Mouse (Mus musculus) CD4-positive, CD25-positive, alpha-beta regulatory T cell, adult 2 months (primary cell): ENCODE data around the gene Rbbp6.

Experiments used
- DNase-seq: peaks from one replicate; pipeline ENCODE4 v3.0.0-alpha.2; 2012; ENCODE audit warnings: low read depth, low spot score

Rbbp6 gene

DNA sequence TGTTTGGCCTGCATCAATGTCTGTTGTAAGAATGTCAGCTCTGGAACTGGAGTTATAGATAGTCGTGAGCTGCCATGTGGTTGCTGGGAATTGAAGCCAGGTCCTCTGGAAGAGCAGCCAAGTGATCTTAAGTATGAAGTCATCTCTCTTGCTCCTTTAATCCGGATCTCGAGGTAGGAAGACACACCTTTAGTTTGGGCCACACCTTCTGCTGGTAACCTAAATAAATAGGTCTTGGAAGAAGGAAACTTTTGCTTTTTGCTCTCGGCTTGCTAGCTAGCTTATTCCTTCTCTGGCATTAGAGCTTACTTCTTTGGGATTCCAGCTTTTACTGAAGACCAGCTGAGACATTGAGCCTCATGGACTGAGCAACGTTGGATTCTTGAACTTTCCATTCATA is at the start of gene Rbbp6:
TSS of gene Rbbp6 (plus strand) at position 301 of the 400 bp plus-strand sequence.
- DNase-seq, result no peak

DNA sequence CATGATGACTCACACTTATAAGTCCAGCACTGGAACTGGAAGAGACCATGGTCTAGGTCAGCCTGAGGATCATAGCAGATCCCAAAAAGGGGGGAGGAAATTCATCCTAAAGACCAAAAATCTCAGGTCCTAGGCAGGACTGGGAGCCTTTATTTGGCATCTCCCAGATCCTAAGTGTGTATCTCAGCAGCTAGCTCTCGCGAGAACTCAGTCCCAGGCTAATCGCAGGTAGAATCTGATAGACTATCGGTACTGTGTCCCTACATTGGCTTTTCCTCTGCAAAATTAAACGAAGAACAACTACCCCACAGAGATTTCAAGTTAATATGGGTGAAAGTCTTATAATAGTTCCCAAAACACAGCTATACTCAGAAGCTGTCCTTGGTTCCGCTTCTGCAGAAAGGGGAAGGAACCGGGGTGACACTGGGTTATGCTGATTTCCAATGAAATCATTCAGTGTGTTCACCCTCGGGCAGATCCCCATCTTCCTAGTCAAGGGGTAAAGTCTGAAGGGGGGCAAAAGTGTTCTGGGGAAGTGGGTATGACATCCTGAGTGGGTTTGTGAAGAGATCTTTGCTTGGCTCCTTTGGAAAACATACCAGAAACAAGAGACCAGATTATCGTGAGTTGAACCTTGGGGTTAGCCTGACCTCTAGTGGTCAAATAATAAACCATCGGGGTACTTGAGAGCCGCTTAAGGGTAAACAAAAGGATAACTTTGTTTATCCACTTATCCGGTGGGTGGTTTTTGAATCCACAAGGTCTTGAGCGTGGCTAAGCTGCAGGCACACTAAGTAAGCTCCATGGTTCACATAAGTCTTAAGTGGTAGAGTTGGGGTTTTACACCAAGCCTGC is 45.5 kb upstream of the Rbbp6 start:
- DNase-seq, result peak; percentile 85

DNA sequence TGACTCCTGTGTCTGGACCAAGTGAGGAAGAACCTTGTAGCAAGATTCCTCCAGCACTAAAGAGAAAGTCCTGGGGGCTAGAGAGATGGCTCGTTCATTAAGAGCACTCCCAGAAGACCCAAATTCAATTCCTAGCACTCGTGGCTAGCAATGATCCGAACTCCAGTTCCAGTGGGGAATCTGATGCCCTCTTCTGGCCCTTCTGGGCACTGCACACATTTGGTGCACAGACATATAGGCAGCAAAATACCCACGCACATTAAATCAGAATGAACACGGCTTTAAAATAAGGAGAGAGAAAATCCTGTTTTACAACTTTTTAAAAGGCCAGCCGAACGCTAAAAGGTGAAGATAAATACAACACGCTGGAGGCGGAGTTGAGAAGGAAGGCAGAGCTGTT is 43.9 kb upstream of the Rbbp6 start:
- DNase-seq, result peak; percentile 35

DNA sequence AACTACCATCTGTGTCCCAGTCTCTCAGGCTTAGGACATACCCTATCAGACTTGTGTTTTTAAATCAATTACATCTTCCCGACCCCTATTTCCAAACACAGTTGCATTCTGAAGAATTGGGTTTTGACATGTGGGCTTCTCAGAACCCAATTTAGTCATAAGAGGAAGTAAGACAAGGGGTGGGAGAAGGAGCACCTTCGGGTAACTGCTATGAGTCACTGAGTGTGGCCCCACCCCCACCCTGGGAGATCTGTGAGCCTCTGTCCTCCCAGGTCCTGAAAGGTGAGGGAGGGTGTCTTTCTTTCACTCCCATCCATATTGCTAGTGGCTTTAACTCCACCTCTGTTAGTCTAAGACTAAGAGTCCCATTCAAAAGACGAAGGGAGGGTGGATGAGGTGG is 41.2 kb upstream of the Rbbp6 start:
- DNase-seq, result peak; percentile 57

DNA sequence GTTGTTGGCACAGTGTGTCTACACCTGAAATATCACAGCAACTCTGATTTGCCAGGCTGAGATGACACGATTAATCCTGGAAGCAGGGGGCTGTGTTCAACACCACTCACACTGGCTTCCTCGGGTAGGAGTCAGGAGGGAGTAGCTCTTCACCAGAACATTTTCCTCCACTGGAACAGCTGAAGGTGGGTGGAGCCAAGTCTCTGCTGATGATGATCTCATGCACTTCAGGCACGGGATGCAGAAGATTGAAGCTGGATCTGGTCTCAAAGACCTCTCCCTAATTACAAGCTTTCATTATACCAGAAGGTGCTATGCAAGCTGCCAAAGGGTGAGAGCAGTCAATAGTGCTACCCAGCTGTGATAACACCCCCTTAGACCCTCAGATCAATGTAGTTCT is 35.0 kb upstream of the Rbbp6 start:
- no peak for DNase-seq

DNA sequence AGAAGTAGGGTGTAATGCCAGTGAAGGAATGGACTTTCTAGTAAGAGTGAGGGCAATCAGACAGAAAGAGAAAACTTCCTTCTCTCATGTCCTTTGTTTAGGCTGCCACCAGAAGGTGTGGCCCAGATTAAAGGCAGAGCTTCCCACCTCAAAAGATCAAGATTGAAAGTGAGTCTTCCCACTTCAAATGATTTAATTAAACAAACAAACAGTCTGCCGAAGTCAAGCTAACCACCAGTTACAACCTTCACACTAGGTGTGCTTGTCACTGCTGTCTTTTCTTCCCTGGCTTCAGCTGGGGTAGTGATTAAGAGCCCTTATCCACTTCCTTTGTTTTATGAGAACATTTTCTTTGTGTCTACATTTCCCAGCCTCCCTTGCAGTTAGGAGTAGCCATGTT is 33.3 kb upstream of the Rbbp6 start:
- DNase-seq, result peak; percentile 48

DNA sequence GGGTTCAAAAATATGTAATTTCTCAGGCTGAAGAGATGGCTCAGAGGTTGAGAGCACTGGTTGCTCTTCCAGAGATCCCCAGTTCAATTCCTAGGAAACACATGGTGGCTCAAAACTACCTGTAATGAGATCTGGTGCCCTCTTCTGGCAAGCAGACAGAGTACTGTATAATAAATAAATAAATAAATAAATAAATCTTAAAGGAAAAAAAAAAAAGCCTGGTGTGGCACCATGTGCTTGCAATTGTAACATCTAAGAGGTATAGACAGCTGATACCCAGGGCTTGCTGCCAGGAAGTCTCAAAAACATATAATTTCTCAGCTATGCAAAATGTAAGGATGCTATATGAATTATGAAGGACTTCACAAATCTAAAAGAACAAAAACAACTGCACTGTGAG is 28.9 kb upstream of the Rbbp6 start:
- peak; percentile 59 for DNase-seq

DNA sequence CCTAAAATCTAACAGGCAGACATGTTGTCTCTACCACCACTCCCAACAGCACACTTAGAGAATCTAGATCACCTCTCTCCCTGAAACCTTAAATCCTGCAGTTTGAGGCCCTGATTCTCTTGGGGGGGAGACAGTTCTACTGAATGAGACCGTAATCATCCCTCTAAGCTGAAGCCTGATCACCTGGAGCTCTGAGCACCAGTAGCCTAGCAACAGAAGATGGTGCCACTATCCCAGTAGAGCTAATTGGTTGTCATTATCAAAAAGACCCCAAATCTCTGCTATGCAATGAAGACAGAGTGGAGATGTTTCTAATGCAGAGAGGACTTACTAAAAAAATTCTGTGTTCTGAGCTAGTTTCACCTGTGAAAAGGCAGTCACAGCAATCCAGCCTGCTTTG is 27.3 kb upstream of the Rbbp6 start:
- DNase-seq, result no peak

DNA sequence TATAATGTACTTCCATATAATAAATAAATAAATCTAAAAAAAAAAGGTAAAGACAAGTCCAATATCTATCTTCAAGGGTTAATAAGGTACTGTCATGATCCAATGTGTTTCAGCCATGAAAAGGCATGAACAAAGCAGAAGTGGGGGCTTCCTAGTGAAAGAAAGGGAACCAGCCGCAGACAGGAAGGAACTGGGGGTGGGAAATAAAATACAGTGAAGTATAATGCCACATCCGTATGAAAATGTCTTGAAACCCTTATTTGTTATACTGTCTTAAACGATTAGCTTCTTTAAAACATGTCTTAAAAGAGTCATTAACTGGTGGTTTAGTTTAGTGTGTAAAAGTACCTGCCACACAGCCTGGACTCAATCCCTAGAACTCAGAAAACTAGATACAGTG is 26.3 kb upstream of the Rbbp6 start:
- DNase-seq, result peak; percentile 58

DNA sequence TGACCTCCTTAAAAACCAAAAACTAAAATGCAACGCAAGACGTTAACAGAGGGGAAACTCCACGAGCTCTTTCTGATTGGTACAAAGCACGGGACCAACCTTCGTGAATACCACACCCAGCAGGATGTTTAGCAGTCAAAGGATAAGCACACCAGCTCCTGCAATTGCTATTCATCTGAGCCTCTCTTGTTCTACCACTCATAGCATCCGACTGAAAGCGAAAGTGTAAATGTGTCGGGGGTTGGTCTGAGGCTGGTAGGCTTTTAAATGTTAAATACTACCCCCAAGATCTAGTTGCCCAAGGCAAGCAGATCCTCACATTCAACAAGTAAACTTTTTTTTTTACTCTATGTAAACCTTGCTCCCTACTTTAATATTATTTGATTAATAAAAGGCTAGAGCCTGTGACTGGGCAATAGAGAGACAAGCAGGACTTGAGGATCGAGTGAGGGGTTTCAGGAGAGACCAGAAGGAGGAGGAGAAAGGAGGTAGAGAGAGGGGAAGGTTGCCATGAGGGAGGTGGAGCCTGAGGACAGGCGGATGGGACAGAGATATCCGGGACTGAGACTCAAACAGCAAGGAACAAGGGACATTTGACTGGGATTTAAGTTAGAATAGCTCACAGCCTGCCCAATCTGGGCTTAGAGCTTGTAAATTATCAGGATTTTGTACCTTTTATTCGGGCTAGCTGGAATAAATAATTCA is 25.0 kb upstream of the Rbbp6 start:
- peak; percentile 90 for DNase-seq

DNA sequence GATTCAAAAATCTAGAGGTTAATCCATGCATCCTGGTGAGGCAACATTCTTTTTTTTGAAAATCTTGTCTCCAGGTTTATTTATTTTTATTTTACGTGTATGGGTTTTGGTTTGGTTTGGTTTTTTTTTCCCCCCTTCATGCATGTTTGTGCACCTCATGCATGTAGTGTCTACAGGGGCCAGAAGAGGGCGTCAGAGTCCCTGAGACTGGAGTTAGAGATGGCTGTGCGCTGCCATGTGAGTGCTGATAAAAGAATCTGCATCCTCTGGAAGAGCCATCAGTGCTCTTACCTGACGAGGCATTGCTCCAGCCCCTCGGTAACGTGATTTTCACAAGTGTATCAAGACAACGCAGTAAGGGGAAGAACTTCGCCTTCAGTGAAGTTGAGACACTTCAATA is 23.4 kb upstream of the Rbbp6 start:
- peak; percentile 51 for DNase-seq

DNA sequence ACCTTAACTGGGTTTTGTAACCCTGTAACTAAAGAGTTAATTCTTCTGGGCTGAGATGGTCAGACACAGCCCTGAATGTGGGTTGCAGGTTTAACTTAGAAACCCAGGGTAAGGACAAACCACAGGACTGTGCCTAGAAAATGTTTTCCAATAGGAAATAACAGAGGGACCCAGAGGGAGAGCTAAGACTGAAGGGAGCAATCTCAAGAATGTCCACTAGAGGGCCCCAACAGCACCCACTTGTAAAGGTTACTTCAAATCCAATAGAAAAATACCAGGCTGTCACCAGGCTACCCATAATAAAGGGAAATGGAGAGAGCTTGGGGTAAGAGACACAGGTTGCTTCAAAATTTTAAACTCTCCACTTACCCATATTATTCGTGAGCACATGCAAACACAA is 20.3 kb upstream of the Rbbp6 start:
- peak; percentile 85 for DNase-seq

DNA sequence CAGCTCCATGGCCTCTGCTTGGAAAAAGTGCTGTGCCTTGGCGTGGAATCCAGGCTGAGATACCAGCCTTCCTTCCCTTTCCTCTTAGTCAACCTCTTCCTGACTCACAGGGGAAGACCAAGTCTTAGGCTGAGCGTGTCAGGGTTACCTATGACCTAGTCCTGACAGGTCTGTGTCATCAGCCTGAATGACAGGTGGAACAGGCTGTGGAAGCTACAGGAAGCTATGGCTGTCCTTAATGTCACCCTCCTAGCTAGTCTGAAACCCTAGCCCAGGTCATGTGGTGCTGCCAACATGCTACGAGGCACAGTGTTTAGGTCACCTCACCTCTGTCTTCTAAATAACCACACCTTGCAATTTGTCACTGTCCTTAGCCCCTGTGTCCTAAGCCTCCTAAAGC is 16.2 kb upstream of the Rbbp6 start:
- DNase-seq, result no peak

DNA sequence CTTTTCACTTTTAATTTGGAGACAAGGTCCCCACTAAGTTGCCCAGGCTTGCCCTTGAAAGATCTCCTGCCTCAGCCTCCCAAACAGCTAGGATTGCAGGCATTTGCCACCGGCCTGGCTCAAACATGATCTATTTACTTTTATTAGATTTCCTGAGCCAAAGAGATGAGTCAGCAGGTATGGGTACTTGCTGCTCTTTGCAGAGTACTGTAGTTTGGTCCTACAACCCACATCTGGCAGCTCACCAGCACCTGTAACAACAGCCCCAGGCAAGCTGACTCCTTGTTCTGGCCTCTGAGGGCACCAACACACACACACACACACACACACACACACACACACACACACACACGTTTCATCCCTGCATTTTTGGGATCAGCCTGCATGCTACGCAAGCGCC is 14.0 kb upstream of the Rbbp6 start:
- no peak for DNase-seq

DNA sequence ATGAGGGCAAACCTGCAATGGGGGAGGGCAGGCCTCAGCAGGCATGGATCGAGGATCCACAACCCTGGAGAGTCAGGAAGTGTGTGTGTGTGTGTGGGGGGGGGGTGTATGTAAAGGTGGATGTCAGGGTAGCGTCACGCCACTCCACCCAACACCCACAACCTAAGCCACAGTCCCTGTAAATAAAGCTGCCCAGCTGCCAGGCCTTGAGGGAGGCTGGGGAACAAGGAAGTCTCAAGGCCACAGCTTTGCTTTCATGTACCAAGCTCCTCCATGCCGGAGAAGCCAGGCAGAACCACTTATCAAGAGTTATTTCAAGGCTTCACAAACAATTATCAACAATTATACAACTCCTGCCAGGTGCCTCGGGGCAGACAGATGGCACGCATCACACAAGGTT is 13.4 kb upstream of the Rbbp6 start:
- no peak for DNase-seq

DNA sequence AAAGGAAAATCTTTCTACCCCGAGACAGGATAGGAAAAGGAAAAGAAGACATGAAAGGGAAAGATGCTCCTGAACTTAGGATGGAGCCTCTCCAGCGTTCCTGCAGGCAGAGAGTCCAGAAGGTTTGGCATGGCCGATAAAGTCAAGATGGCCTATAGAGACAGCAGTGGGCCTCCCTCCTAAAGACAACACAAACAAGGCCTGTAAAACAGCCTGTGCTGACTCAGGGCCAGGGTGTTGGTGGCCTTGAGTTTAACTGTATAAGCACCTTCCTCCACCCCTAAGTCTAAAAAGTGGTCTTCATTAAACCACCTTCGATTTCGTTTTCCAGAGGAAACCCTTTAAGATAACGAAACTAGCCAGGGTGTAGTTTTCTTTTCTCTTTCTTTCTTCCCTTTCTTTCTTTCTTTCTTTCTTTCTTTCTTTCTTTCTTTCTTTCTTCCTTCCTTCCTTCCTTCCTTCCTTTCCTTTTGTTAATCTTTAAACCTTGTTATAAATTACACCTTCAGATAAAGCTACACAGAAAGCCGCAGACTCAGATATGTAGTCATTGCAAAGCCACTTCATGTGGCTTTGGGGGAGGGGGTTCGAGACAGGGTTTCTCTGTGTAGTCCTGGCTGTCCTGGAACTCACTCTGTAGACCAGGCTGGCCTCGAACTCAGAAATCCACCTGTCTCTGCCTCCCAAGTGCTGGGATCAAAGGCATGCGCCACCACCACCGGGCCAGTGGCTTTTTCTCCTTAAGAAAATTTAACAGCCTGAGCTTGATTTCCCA is 10.8 kb upstream of the Rbbp6 start:
- no peak for DNase-seq

DNA sequence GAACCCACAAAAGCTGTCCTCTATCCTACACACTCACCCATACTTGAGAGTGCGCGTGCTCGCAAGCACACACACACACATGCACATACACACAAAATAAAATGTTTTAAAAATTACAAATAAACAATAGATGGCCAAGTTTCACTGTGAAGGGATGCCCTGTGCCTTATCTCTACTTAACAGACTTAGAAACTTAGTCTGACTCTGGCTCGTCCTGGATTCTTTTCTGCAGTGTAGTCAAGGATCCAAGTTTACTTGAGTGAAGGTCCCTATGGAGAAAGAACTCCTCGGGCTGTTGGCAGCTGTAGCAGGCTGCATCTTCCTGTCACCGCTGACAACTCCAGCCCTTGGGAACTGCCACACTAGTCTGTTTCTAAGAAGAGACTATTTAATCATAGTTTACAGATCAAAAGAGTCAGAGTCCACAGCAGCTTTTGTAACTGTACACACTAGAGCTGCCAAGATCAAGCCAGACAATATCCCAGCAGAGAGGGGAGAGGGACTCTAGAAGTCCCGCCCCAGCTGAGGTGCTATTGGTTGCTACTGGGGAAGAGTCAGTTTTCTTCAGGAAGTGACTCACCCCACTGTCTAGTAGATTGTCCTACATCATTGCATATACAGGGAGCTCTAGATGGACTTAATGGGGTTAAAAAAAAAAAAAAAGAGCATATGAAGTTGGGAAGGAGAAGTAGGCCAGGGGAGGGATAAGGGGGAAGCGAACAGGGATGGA is 10.1 kb upstream of the Rbbp6 start:
- DNase-seq, result peak; percentile 66

DNA sequence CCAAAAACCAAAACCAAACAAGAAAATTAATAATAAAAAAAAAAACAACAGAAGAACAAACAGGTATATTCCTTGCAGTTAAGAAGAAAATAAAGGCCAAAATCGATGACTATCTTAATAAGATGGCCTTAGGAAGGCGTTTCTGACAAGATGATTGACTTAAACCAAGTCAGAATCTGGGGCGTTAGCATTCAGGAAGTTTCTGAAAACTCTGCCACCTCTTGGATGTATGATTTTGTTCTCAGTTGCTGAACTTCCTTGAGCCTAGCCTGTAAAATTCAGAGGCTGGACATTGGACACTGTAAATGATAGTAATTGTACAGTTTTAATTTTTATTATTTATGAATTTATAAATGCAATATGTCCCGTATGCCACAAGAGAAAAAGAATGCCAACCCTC is 3.3 kb downstream of the Rbbp6 start:
- DNase-seq, result peak; percentile 34

DNA sequence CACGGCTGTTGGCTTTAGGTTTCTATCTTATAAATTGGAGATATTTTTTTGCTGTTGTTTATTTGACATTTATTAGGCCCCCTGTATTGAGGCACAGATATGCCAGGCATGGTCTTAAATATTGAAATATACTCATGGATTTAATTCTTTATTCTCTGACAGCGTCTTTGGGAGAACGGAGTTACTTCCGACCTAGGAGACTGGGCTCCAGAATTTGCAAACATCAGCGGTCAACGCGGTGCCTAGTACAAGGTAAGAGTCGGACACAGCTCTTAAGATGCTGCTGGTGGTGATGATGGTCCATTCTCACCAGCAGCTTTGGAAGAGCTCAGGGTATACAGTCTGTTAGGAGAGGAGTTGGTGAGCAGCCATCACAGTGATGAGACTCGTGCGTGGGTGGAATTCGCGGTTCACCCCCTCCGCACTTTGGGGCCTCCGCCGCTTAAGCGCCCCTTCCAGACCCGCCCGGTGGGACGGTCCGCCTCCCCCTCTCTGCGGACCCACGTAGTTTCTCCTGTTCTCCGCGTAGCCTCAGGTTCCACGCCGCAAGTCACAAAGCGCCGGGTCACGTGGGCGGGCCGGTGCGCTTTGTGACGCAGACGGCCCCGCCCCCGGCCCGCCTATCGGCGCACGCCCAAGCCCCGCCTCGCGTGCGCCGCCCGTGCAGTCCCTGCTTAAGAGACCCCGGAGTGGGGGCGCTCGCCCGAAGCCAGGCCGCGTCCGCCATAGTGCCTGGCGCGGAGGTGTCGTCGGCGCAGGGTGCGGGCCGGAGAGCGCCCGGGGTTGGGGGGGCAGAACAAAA is 3.9 kb downstream of the Rbbp6 start:
- peak; percentile 98 for DNase-seq

DNA sequence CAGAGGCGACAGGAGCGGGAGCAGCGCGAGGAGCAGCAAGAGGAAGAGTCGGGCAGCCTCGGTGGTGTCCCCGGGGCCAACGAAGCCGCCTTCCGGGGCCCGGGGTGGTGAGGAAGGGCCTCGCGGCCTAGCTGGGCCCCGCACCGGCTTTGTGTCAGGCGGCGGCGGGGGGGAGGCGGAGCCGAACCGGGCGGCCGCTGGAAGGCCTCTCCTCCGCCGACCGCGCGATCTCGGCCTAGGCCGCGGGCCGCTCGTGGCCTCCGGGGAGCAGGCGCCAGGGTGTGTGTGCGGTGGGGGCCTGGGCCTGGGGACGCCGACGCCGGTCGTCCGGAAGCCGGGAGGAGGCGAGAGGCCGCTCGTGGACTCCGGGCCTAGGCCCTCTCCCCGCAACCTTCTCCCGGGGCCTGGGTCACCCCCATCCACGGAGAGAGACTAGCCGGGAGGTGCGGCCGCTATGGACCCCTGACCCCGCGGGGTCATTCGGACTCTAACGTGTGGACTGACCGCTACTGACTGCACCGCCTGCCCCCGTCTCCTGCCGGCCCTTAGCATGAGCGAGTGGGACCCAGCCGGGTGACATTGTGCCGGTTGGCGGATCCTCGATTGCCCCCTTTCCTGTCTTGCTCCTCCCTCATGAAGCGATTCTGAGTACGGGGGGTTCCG is 4.8 kb downstream of the Rbbp6 start:
- DNase-seq, result peak; percentile 75
